Mouse (Mus musculus) Patski (cell line): ENCODE data around the gene Gm4881. TPM values are rescaled to one million over a fixed set of nuclear protein-coding genes. Genes with fewer than 3 reads are reported as not detected.

Source experiments
- ATAC-seq: fragments of 100-300 bp; one replicate; pipeline ENCODE4 v1.8.0; 2021
- CTCF ChIA-PET: fragments of 350-600 bp; sonication (Branson Sonifier 250); formaldehyde crosslinking; loops from one replicate; lab custom pipeline; 2022; ENCODE audit warnings: inconsistent platforms; lab: Charles Lee
- POLR2A ChIA-PET: fragments of 350-600 bp; sonication (Branson Sonifier 250); formaldehyde crosslinking; loops from one replicate; lab custom pipeline; 2022; ENCODE audit warnings: antibody characterized with exemption, inconsistent platforms; lab: Charles Lee
- DNase-seq: peaks from one replicate; pipeline ENCODE4 v3.0.0-alpha.2; 2011; ENCODE audit warnings: low read depth, low spot score
- H3K27me3 ChIP-seq: fragments of 371-371 bp; one replicate; pipeline ENCODE4 v1.5.1; 2021
- CTCF ChIP-seq: fragments of 100-300 bp; IDR thresholded peaks from one replicate; pipeline ENCODE4 v1.5.1; 2021
- in situ Hi-C: fragments of 300-500 bp; cut with MboI; formaldehyde crosslinking; loops from 3 replicates; pipeline ENCODE4 v1.11.1; 2018; ENCODE audit warnings: low pct_unique_long_range_greater_than_20kb, mixed read lengths
- polyA plus RNA-seq: library from polyadenylated mRNA; unstranded; gene quantifications from one replicate; pipeline ENCODE4 v1.2.3, GENCODE M21; 2021

Gm4881 gene
- not detected for polyA plus RNA-seq

GRCm38 (mm10) chr7:24944257-24944950 lies at the start of gene Gm4881:
TSS of gene Gm4881 (minus strand) at chr7:24944494.
- ATAC-seq (no peak), DNase-seq (no peak)
- ChIA-PET CTCF (no interaction called here), POLR2A (interaction anchor here (0.7 kb wide), 1 partner anchor 127 kb away, joined by 3 read pairs; no protein-coding TSS in a partner anchor)
- peaks cover 64% of the 10 kb centered on the region for H3K27me3 ChIP-seq
- no peak for TF ChIP-seq CTCF
- in situ Hi-C loops, result no loop called here

GRCm38 (mm10) chr7:24993081-24993480 lies 48.8 kb upstream of the Gm4881 start:
- DNase-seq, result no peak
- in situ Hi-C loops, result no loop called here
- POLR2A ChIA-PET, result no interaction called here
- ATAC-seq, result peak; percentile 54
- H3K27me3 ChIP-seq, result peaks cover 5% of the 10 kb centered on the region
- TF ChIP-seq CTCF, result no peak
- CTCF ChIA-PET, result interaction anchor here (1.5 kb wide), 1 partner anchor 19 kb away, joined by 6 read pairs; no protein-coding TSS in a partner anchor

DNA sequence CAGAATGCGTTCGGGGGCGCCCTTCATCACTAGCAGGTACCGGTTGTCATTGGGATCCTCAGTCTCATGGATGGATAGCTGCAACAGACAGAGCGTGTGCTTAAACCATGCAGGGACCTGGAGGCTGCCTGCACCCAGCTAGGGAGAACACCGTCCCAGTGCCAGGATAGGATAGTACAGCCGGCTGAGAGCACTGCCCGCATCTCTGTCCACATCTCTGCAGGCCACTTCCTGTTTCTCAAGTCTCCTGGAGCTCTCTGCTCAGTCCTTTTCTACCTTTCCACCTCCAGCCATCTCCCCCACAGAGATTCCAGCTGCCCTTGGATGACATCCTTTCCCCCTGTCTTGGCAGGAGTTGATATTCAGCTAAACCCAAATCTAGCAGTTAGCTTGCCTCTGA lies 46.2 kb upstream of the Gm4881 start:
- in situ Hi-C loops, result no loop called here
- H3K27me3 ChIP-seq, result peaks cover 5% of the 10 kb centered on the region
- POLR2A ChIA-PET, result no interaction called here
- DNase-seq, result no peak
- CTCF ChIA-PET, result no interaction called here
- no peak for TF ChIP-seq CTCF
- ATAC-seq, result no peak

DNA sequence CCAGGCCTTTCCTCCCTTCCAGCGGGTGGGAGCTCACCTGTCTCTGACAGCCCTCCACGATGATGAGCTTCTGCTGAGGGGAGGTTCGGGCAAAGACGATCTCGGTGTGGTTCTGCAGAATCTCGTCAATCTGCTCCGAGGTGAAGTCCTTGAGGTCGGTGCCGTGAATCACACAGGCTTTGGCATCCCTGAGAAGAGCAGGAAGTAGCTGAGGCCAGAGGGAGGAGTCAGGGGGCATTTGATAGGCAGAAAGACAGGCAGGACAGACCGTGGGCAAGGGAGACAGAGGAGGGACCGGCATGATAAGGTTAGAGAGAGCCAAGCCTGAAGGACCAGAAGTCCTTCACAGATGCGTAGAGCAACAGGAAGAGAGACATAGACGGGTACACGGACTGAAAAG lies 43.6 kb upstream of the Gm4881 start:
- POLR2A ChIA-PET, result no interaction called here
- in situ Hi-C loops, result no loop called here
- CTCF ChIA-PET, result interaction anchor here (0.6 kb wide), 1 partner anchor 15 kb away, joined by 3 read pairs; the partner anchor contains the start of gene Rabac1
- DNase-seq, result no peak
- no peak for ATAC-seq
- peaks cover 5% of the 10 kb centered on the region for H3K27me3 ChIP-seq
- no peak for TF ChIP-seq CTCF

GRCm38 (mm10) chr7:24985799-24986198 lies 41.5 kb upstream of the Gm4881 start:
- in situ Hi-C loops, result no loop called here
- peaks cover 9% of the 10 kb centered on the region for H3K27me3 ChIP-seq
- ChIA-PET POLR2A (no interaction called here), CTCF (interaction anchor here (1.7 kb wide), 1 partner anchor 13 kb away, joined by 4 read pairs; the partner anchor contains the start of gene Rabac1)
- TF ChIP-seq CTCF, result no peak
- ATAC-seq (no peak), DNase-seq (no peak)

GRCm38 (mm10) chr7:24984307-24984706 lies 40.0 kb upstream of the Gm4881 start:
- DNase-seq (no peak), ATAC-seq (no peak)
- in situ Hi-C loops, result no loop called here
- POLR2A ChIA-PET, result no interaction called here
- peaks cover 6% of the 10 kb centered on the region for H3K27me3 ChIP-seq
- TF ChIP-seq CTCF, result no peak
- CTCF ChIA-PET, result interaction anchor here (1.3 kb wide), 1 partner anchor 9 kb away, joined by 3 read pairs; no protein-coding TSS in a partner anchor

DNA sequence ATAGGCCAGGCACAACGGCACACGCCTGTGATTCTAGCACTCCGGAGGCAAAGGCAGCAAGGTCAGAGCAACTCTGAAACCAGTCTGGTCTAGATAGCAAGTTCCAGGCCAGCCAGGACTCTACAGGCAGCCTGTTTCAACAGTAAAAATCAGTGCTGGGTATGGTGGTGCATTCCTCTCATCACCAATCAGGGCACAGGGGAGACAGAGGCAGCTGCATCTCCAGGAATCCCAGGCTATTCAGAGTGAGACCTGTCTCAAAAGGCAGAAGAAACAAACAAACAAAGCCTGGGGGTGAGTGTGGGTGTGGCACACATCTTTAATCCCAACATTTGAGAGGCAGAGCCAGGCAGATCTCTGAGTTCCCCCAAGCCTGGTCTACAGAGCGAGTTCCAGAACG lies 39.1 kb upstream of the Gm4881 start:
- CTCF ChIA-PET, result no interaction called here
- TF ChIP-seq CTCF, result no peak
- ATAC-seq, result no peak
- POLR2A ChIA-PET, result no interaction called here
- in situ Hi-C loops, result no loop called here
- no peak for DNase-seq
- H3K27me3 ChIP-seq, result peaks cover 8% of the 10 kb centered on the region

GRCm38 (mm10) chr7:24980439-24980838 lies 36.1 kb upstream of the Gm4881 start:
- TF ChIP-seq CTCF, result no peak
- CTCF ChIA-PET, result no interaction called here
- H3K27me3 ChIP-seq, result peaks cover 14% of the 10 kb centered on the region
- ATAC-seq (no peak), DNase-seq (no peak)
- in situ Hi-C loops, result no loop called here
- POLR2A ChIA-PET, result no interaction called here

DNA sequence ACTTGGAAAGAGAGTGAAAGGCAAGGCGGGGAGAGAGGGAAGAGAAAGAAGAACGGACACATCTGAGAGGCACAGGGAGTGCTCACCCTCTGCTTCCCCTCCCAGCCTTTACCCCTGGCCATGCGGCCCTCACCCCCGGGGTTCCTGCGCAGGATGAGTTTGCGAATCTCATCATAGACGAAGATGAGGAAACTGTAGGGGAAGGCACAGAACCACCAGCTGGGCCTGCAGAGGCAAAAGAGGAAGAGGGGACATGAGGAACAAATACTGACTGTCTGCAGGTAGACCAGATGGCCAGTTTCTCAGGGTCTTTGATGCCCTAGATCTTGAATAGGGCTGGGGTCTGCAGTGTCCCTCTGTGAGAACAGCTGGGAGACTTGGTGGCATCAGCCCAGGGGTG lies 34.5 kb upstream of the Gm4881 start:
- in situ Hi-C loops, result no loop called here
- ChIA-PET POLR2A (no interaction called here), CTCF (no interaction called here)
- no peak for TF ChIP-seq CTCF
- ATAC-seq, result no peak
- DNase-seq, result no peak
- H3K27me3 ChIP-seq, result peaks cover 14% of the 10 kb centered on the region

GRCm38 (mm10) chr7:24974893-24975595 lies 30.8 kb upstream of the Gm4881 start:
- peaks cover 8% of the 10 kb centered on the region for H3K27me3 ChIP-seq
- peak; percentile 75 for TF ChIP-seq CTCF
- ATAC-seq, result no peak
- ChIA-PET POLR2A (no interaction called here), CTCF (interaction anchor here (0.9 to 1.8 kb wide), 2 partner anchors 10 to 18 kb away, joined by 3 to 6 read pairs; no protein-coding TSS in a partner anchor)
- in situ Hi-C loops, result loop anchor here (5.0 kb wide), 1 partner anchor 93 kb away; the partner anchor contains the start of gene Rps19
- DNase-seq, result no peak

- ChIA-PET POLR2A (no interaction called here), CTCF (interaction anchor here (1.8 kb wide), 1 partner anchor 20 kb away, joined by 6 read pairs; no protein-coding TSS in a partner anchor)
- ATAC-seq, result no peak
- peaks cover 8% of the 10 kb centered on the region for H3K27me3 ChIP-seq
- TF ChIP-seq CTCF, result no peak
- no peak for DNase-seq
- in situ Hi-C loops, result loop anchor here (5.0 kb wide), 1 partner anchor 92 kb away; the partner anchor contains the start of gene Rps19
Measured at GRCm38 (mm10) chr7:24973902-24974301, 29.6 kb upstream of the Gm4881 start.
